Mouse (Mus musculus) heart, adult 2 months (tissue): ENCODE data around the gene Fbh1.

Experiments used
- CTCF ChIP-seq: fragments of 200-600 bp; IDR thresholded peaks from 2 replicates; pipeline ENCODE4 v1.8.1; 2022; ENCODE audit warnings: antibody characterized with exemption, mild to moderate bottlenecking, moderate library complexity
- EP300 ChIP-seq: fragments of 200-500 bp; IDR thresholded peaks from 2 replicates; pipeline ENCODE4 v1.6.1; 2011; ENCODE audit warnings: low read depth, low read length, control low read depth; ENCODE audit not compliant: insufficient read depth
- POLR2A ChIP-seq: fragments of 200-500 bp; IDR thresholded peaks from 2 replicates; pipeline ENCODE4 v1.6.1; 2011; ENCODE audit warnings: mild to moderate bottlenecking, low read depth, low read length, control low read depth; ENCODE audit not compliant: insufficient read depth

- TF ChIP-seq CTCF (no peak), EP300 (no peak), POLR2A (no peak)
Measured at GRCm38 (mm10) chr2:11775121-11775520, 2.3 kb downstream of the Fbh1 start.
